9 mouse cellular contexts compared by ENCODE assay signal in the genomic region with DNA sequence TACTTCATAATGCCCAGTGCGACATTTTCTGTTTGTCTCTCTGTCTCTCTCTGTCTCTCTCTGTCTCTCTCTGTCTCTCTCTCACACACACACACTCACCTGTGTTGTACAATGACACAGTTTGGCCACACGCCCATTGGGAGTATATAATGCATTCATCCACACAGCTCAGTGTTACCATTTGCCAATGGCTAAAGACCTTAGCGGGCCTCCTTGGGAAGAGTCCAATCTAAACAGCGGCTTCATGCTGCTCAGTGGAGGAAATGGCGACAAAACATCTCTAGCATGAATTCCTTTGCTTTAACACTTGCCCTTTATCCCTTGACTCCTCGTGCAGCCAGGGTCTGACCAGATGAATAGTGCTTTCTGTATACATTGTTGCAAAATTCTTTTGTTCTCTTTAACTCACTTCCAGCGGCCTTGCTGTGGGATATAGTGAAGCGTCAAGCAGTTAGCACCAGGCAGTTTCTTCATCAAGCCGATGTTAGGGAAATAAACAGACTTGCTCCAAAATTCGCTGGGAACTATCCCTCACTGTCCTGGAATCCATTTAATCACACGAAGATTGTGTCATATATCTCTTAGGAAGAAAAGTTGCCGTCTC. TPM values are rescaled to one million over a fixed set of nuclear protein-coding genes. Genes with fewer than 3 reads are reported as not detected.
DNase-seq lines count a peak whose midpoint lies in the region; ATAC-seq lines count a peak whose summit lies in the region.
"Had no signal": no experiment of that assay in that cellular context is flagged by ENCODE, and none has a peak within 500 bp of the region (broad histone marks: within the 10 kb centered on the region; RNA-seq: fewer than 3 reads in every experiment).

No protein-coding gene starts in this region.

- peak; percentile 28 to 30 for DNase-seq in heart, postnatal 10 days
- no peak for DNase-seq in heart, adult 8-10 months (ENCODE audit: low spot score)
- DNase-seq in midbrain, embryonic 11.5 days (ENCODE audit: low spot score, missing footprints), result peak; percentile 84
- DNase-seq in lung, postnatal 4 days, result peak; percentile 38 to 53
- DNase-seq: layer of hippocampus, postnatal 36 days; liver, embryonic 13.5 days had no signal

- H3K4me3 ChIP-seq in midbrain, embryonic 11.5 days (ENCODE audit: low read depth, low read length), result no peak overlapping the region
- no peak overlapping the region for H3K4me3 ChIP-seq in midbrain, embryonic 15.5 days
- H3K4me3 ChIP-seq in forebrain, embryonic 15.5 days, result no peak overlapping the region
- H3K4me3 ChIP-seq: liver, embryonic 13.5 days had no signal

- intact Hi-C loops in heart, postnatal 10 days (cut with DNase I), result no loop called here

- no peak overlapping the region for H3K4me2 ChIP-seq in midbrain, embryonic 11.5 days
- no peak overlapping the region for H3K4me2 ChIP-seq in midbrain, embryonic 15.5 days
- H3K4me2 ChIP-seq in forebrain, embryonic 15.5 days (replicated peaks), result no peak overlapping the region
- H3K4me2 ChIP-seq: liver, embryonic 13.5 days had no signal

- H3K27ac ChIP-seq in midbrain, embryonic 11.5 days (ENCODE audit: low read depth, low read length), result no peak overlapping the region
- no peak overlapping the region for H3K27ac ChIP-seq in midbrain, embryonic 15.5 days
- 0 out of 2 replicates have a peak overlapping the region, but pooled peaks have one; percentile 73 for H3K27ac ChIP-seq in forebrain, embryonic 15.5 days (replicated peaks)
- H3K27ac ChIP-seq: liver, embryonic 13.5 days had no signal

- H3K9me3 ChIP-seq in midbrain, embryonic 11.5 days (ENCODE audit: control insufficient read depth, low read length), result no peaks in the 10 kb centered on the region
- H3K9me3 ChIP-seq in midbrain, embryonic 15.5 days, result no peaks in the 10 kb centered on the region
- H3K9me3 ChIP-seq in forebrain, embryonic 15.5 days, result no peaks in the 10 kb centered on the region
- H3K9me3 ChIP-seq: liver, embryonic 13.5 days had no signal

- no peaks in the 10 kb centered on the region for H3K36me3 ChIP-seq in midbrain, embryonic 11.5 days (ENCODE audit: control insufficient read depth, insufficient read depth, low read length)
- H3K36me3 ChIP-seq in midbrain, embryonic 15.5 days (replicated peaks), result no peaks in the 10 kb centered on the region
- H3K36me3 ChIP-seq in forebrain, embryonic 15.5 days, result no peaks in the 10 kb centered on the region
- H3K36me3 ChIP-seq: liver, embryonic 13.5 days had no signal

- ATAC-seq in midbrain, embryonic 11.5 days (ENCODE audit: low FRiP score), result no peak
- ATAC-seq in midbrain, embryonic 15.5 days (replicated peaks), result no peak; the same call in 1 of the 2 replicates
- no peak for ATAC-seq in forebrain, embryonic 15.5 days (replicated peaks)
- ATAC-seq in activated CD4-positive, CD25-positive, alpha-beta regulatory T cell, adult 4 months, result no peak

- peaks cover 3% of the 10 kb centered on the region; the same call in 1 of the 2 replicates for H3K4me1 ChIP-seq in midbrain, embryonic 11.5 days (ENCODE audit: control insufficient read depth, insufficient read depth, low read length)
- peaks cover 4% of the 10 kb centered on the region for H3K4me1 ChIP-seq in midbrain, embryonic 15.5 days
- H3K4me1 ChIP-seq in forebrain, embryonic 15.5 days, result peaks cover 30% of the 10 kb centered on the region
- H3K4me1 ChIP-seq: liver, embryonic 13.5 days had no signal

- H3K9ac ChIP-seq in midbrain, embryonic 11.5 days (ENCODE audit: low read length), result no peak overlapping the region
- no peak overlapping the region for H3K9ac ChIP-seq in midbrain, embryonic 15.5 days
- no peak overlapping the region for H3K9ac ChIP-seq in forebrain, embryonic 15.5 days (replicated peaks)
- H3K9ac ChIP-seq: liver, embryonic 13.5 days had no signal

- WGBS in midbrain, embryonic 11.5 days, result 55% methylated on average over 12 of the region's 12 CpGs
- WGBS in midbrain, embryonic 15.5 days, result 44% methylated on average over 12 of the region's 12 CpGs
- 32% methylated on average over 12 of the region's 12 CpGs for WGBS in forebrain, embryonic 15.5 days

- H3K27me3 ChIP-seq in midbrain, embryonic 11.5 days (ENCODE audit: control insufficient read depth, insufficient read depth, low read length), result no peaks in the 10 kb centered on the region
- H3K27me3 ChIP-seq in midbrain, embryonic 15.5 days (replicated peaks), result no peaks in the 10 kb centered on the region
- no peaks in the 10 kb centered on the region for H3K27me3 ChIP-seq in forebrain, embryonic 15.5 days
- H3K27me3 ChIP-seq: liver, embryonic 13.5 days had no signal

RNA-seq across cellular contexts. Expression of gene Stt3b, which starts 30.1 kb away (rescaled TPM):
- 10 to 100 TPM; 68.6 to 69.2 TPM for total RNA-seq in heart, postnatal 10 days (2021)
- 10 to 100 TPM; 48.7 to 53.5 (median 50.0) TPM for total RNA-seq in heart, adult 8-10 months (2022)
- polyA plus RNA-seq in midbrain, embryonic 11.5 days (2014; fragmentation: Nextera tagmentation; extraction: Ambion mirVana), result 107 and 112 TPM in 2 replicates
- polyA plus RNA-seq in midbrain, embryonic 15.5 days (2015; fragmentation: Nextera tagmentation; extraction: Ambion mirVana), result 78.4 and 80.5 TPM in 2 replicates
- polyA plus RNA-seq in forebrain, embryonic 15.5 days (2015; fragmentation: Nextera tagmentation; extraction: Ambion mirVana), result 77.5 and 80.5 TPM in 2 replicates
- 10 to 100 TPM; 19.5 to 28.9 TPM for polyA plus RNA-seq in activated CD4-positive, CD25-positive, alpha-beta regulatory T cell, adult 4 months (2017; shearing (Covaris generic))
